Mouse (Mus musculus) kidney, embryonic 14.5 days (tissue): ENCODE data around the gene Runx1. TPM values are rescaled to one million over a fixed set of nuclear protein-coding genes. Genes with fewer than 3 reads are reported as not detected.

ENCODE experiments used
- ATAC-seq: fragments of 200-750 bp; cut with Nextera tagmentation; 2 replicates; pipeline ENCODE4 v1.8.0; 2017; ENCODE audit warnings: moderate number of reproducible peaks, mild to moderate bottlenecking, moderate TSS enrichment, moderate library complexity; ENCODE audit not compliant: low FRiP score, low TSS enrichment
- H3K27ac ChIP-seq: fragments of 300-500 bp; sonication (generic); 2 replicates; pipeline ENCODE4 v1.5.1; 2014; ENCODE audit warnings: low read depth, mild to moderate bottlenecking, low read length, moderate library complexity, mixed read lengths
- H3K27me3 ChIP-seq: fragments of 300-500 bp; sonication (generic); 2 replicates; pipeline ENCODE4 v1.6.1; 2014; ENCODE audit warnings: mild to moderate bottlenecking, low read length; ENCODE audit not compliant: control insufficient read depth, insufficient read depth
- H3K36me3 ChIP-seq: fragments of 300-500 bp; sonication (generic); 2 replicates; pipeline ENCODE4 v1.6.1; 2014; ENCODE audit warnings: low read length, mixed read lengths; ENCODE audit not compliant: control insufficient read depth, insufficient read depth
- H3K4me1 ChIP-seq: fragments of 300-500 bp; sonication (generic); 2 replicates; pipeline ENCODE4 v1.6.1; 2014; ENCODE audit warnings: low read length, mixed read lengths; ENCODE audit not compliant: control insufficient read depth, insufficient read depth
- H3K4me2 ChIP-seq: fragments of 300-500 bp; sonication (generic); replicated peaks from 2 replicates; pipeline ENCODE4 v1.6.1; 2014; ENCODE audit warnings: low read depth, mild to moderate bottlenecking, low read length
- H3K4me3 ChIP-seq: fragments of 300-500 bp; sonication (generic); 2 replicates; pipeline ENCODE4 v1.5.1; 2014; ENCODE audit warnings: mild to moderate bottlenecking, low read length
- H3K9ac ChIP-seq: fragments of 300-500 bp; sonication (generic); 2 replicates; pipeline ENCODE4 v1.6.1; 2014; ENCODE audit warnings: low read depth, mild to moderate bottlenecking, low read length, moderate library complexity
- H3K9me3 ChIP-seq: fragments of 300-500 bp; sonication (generic); 2 replicates; pipeline ENCODE4 v1.6.1; 2016; ENCODE audit warnings: low read length; ENCODE audit not compliant: control insufficient read depth
- WGBS: fragments of 180-500 bp; shearing (Covaris S2); extraction: QIAGEN DNeasy Blood & Tissue Kit; methylation state at CpG from one replicate; pipeline ENCODE4 v1.1.7; 2014; 5-methylcytosine and 5-hydroxymethylcytosine counted together
- polyA plus RNA-seq: library from polyadenylated mRNA; unstranded; fragments of >200 nt; fragmentation: Nextera tagmentation; extraction: Ambion mirVana; gene quantifications from 2 replicates; pipeline ENCODE4 v1.2.1, GENCODE M21; 2014

Runx1 gene
- polyA plus RNA-seq, 1 experiment from 2014 or later: 1.3 TPM

- Histone ChIP-seq H3K27ac (no peak overlapping the region), H3K4me1 (peaks cover 25% of the 10 kb centered on the region), H3K4me2 (no peak overlapping the region), H3K4me3 (no peak overlapping the region), H3K36me3 (no peaks in the 10 kb centered on the region), H3K9me3 (no peaks in the 10 kb centered on the region), H3K9ac (no peak overlapping the region), H3K27me3 (peaks cover 15% of the 10 kb centered on the region)
- ATAC-seq: no peak
- WGBS: 43% methylated on average over 14 of the region's 14 CpGs
These were observed 217.6 kb downstream of the Runx1 start for GRCm38 (mm10) chr16:92608180-92608960.

- no peak overlapping the region for H3K27ac ChIP-seq
- no peaks in the 10 kb centered on the region for H3K9me3 ChIP-seq
- no peak overlapping the region for H3K4me3 ChIP-seq
- H3K4me2 ChIP-seq: no peak overlapping the region
- H3K36me3 ChIP-seq: no peaks in the 10 kb centered on the region
- peaks cover 15% of the 10 kb centered on the region for H3K27me3 ChIP-seq
- no peak overlapping the region; the same call in 1 of the 2 replicates for H3K9ac ChIP-seq
- ATAC-seq: peak; percentile 42; the same call in 1 of the 2 replicates
- H3K4me1 ChIP-seq: peaks cover 19% of the 10 kb centered on the region
- WGBS: 92% methylated on average over 7 of the region's 7 CpGs
These were observed 219.4 kb downstream of the Runx1 start for GRCm38 (mm10) chr16:92606491-92606965.

GRCm38 (mm10) chr16:92605606-92606490 lies 220.1 kb downstream of the Runx1 start:
- Histone ChIP-seq H3K9ac (peak overlapping the region; percentile 58), H3K36me3 (no peaks in the 10 kb centered on the region), H3K4me3 (peak overlapping the region; percentile 42), H3K4me1 (peaks cover 19% of the 10 kb centered on the region), H3K9me3 (no peaks in the 10 kb centered on the region), H3K27ac (no peak overlapping the region), H3K27me3 (peaks cover 15% of the 10 kb centered on the region), H3K4me2 (peak overlapping the region; percentile 79)
- peak; percentile 71 for ATAC-seq
- WGBS: 5% methylated on average over 59 of the region's 64 CpGs

GRCm38 (mm10) chr16:92602504-92602903 lies 223.4 kb downstream of the Runx1 start:
- Histone ChIP-seq H3K4me1 (no peaks in the 10 kb centered on the region), H3K9me3 (no peaks in the 10 kb centered on the region), H3K27ac (no peak overlapping the region), H3K4me3 (no peak overlapping the region), H3K4me2 (no peak overlapping the region), H3K9ac (no peak overlapping the region), H3K36me3 (no peaks in the 10 kb centered on the region), H3K27me3 (peaks cover 15% of the 10 kb centered on the region)
- 87% methylated on average over 11 of the region's 11 CpGs for WGBS
- ATAC-seq: no peak

GRCm38 (mm10) chr16:92601270-92601826 lies 224.6 kb downstream of the Runx1 start:
- WGBS: 84% methylated on average over 9 of the region's 9 CpGs
- ATAC-seq: no peak
- Histone ChIP-seq H3K9ac (no peak overlapping the region), H3K27me3 (peaks cover 8% of the 10 kb centered on the region), H3K4me3 (no peak overlapping the region), H3K9me3 (no peaks in the 10 kb centered on the region), H3K4me1 (no peaks in the 10 kb centered on the region), H3K36me3 (no peaks in the 10 kb centered on the region), H3K27ac (no peak overlapping the region), H3K4me2 (no peak overlapping the region)

- H3K4me3 ChIP-seq: no peak overlapping the region
- no peak overlapping the region for H3K27ac ChIP-seq
- no peak for ATAC-seq
- WGBS: 82% methylated on average over 11 of the region's 11 CpGs
- no peaks in the 10 kb centered on the region for H3K9me3 ChIP-seq
- H3K36me3 ChIP-seq: no peaks in the 10 kb centered on the region
- no peaks in the 10 kb centered on the region for H3K4me1 ChIP-seq
- H3K27me3 ChIP-seq: peaks cover 2% of the 10 kb centered on the region; the same call in 1 of the 2 replicates
- no peak overlapping the region for H3K4me2 ChIP-seq
- no peak overlapping the region for H3K9ac ChIP-seq
These were observed 226.5 kb downstream of the Runx1 start for GRCm38 (mm10) chr16:92599451-92599850.

GRCm38 (mm10) chr16:92597655-92598054 lies 228.3 kb downstream of the Runx1 start:
- Histone ChIP-seq H3K4me1 (no peaks in the 10 kb centered on the region), H3K4me3 (no peak overlapping the region), H3K9ac (no peak overlapping the region), H3K27me3 (0 out of 2 replicates have a peak, but pooled peaks cover 2% of the 10 kb centered on the region), H3K27ac (no peak overlapping the region), H3K36me3 (no peaks in the 10 kb centered on the region), H3K9me3 (no peaks in the 10 kb centered on the region), H3K4me2 (no peak overlapping the region)
- WGBS: 75% methylated on average over 11 of the region's 11 CpGs
- no peak for ATAC-seq

- H3K36me3 ChIP-seq: no peaks in the 10 kb centered on the region
- H3K9ac ChIP-seq: no peak overlapping the region
- no peak overlapping the region for H3K27ac ChIP-seq
- H3K4me2 ChIP-seq: no peak overlapping the region
- no peak overlapping the region for H3K4me3 ChIP-seq
- 0 out of 2 replicates have a peak, but pooled peaks cover 2% of the 10 kb centered on the region for H3K27me3 ChIP-seq
- WGBS: 54% methylated on average over 6 of the region's 6 CpGs
- no peaks in the 10 kb centered on the region for H3K9me3 ChIP-seq
- no peak for ATAC-seq
- H3K4me1 ChIP-seq: no peaks in the 10 kb centered on the region
These were observed 233.7 kb downstream of the Runx1 start for GRCm38 (mm10) chr16:92592207-92592606.
